Mouse (Mus musculus): Measurements from ENCODE around the gene 1700017N19Rik.
A peak's percentile ranks its signal among the peaks of the same experiment; 100 is the strongest.
"Not testable (repeated sequence)": the region's sequence is repeated elsewhere in the genome, so short reads cannot be mapped to it uniquely, and the experiment has no call there.

The 1700017N19Rik gene

GRCm38 (mm10) chr10:100590323-100590722 is at the start of gene 1700017N19Rik, which contains the start of gene 4930430F08Rik:
1700017N19Rik (plus strand) TSS chr10:100590484.
4930430F08Rik (minus strand) TSS chr10:100590423.
- no peak for DNase-seq (ENCODE audit: low spot score)

GRCm38 (mm10) chr10:100556566-100557175 is 33.6 kb upstream of the 1700017N19Rik start:
- no peak for DNase-seq (ENCODE audit: low spot score)

GRCm38 (mm10) chr10:100560194-100560883 is 29.9 kb upstream of the 1700017N19Rik start:
- not testable (repeated sequence) for DNase-seq (ENCODE audit: low spot score)

GRCm38 (mm10) chr10:100564112-100564511 is 26.2 kb upstream of the 1700017N19Rik start:
- no peak for DNase-seq (ENCODE audit: low spot score)

- DNase-seq (ENCODE audit: low spot score), result no peak
These were observed 18.6 kb upstream of the 1700017N19Rik start for GRCm38 (mm10) chr10:100571707-100572106.

- DNase-seq (ENCODE audit: low spot score), result no peak
These were observed 15.7 kb upstream of the 1700017N19Rik start for GRCm38 (mm10) chr10:100574505-100575149.

- DNase-seq (ENCODE audit: low spot score), result no peak
These were observed 15.0 kb upstream of the 1700017N19Rik start for GRCm38 (mm10) chr10:100575294-100575693.

- DNase-seq (ENCODE audit: low spot score), result no peak
These were observed 6.1 kb upstream of the 1700017N19Rik start for GRCm38 (mm10) chr10:100584178-100584577.

- no peak for DNase-seq (ENCODE audit: low spot score)
These were observed 1.8 kb upstream of the 1700017N19Rik start for GRCm38 (mm10) chr10:100588524-100588923.

GRCm38 (mm10) chr10:100588932-100589388 is 1.3 kb upstream of the 1700017N19Rik start:
- DNase-seq (ENCODE audit: low spot score), result peak; percentile 82

- no peak for DNase-seq (ENCODE audit: low spot score)
These were observed 8.1 kb downstream of the 1700017N19Rik start for GRCm38 (mm10) chr10:100598339-100598738.

GRCm38 (mm10) chr10:100603511-100603910 is 13.2 kb downstream of the 1700017N19Rik start:
- DNase-seq (ENCODE audit: low spot score), result no peak

- no peak for DNase-seq (ENCODE audit: low spot score)
These were observed 14.0 kb downstream of the 1700017N19Rik start for GRCm38 (mm10) chr10:100604254-100604653.

- DNase-seq (ENCODE audit: low spot score), result no peak
These were observed 27.1 kb downstream of the 1700017N19Rik start for GRCm38 (mm10) chr10:100617233-100617903.

- no peak for DNase-seq (ENCODE audit: low spot score)
These were observed 29.2 kb downstream of the 1700017N19Rik start for GRCm38 (mm10) chr10:100619474-100619873.

GRCm38 (mm10) chr10:100620040-100620439 is 29.8 kb downstream of the 1700017N19Rik start:
- DNase-seq (ENCODE audit: low spot score), result no peak

GRCm38 (mm10) chr10:100622494-100622893 is 32.2 kb downstream of the 1700017N19Rik start:
- DNase-seq (ENCODE audit: low spot score), result no peak

GRCm38 (mm10) chr10:100629762-100630438 is 39.6 kb downstream of the 1700017N19Rik start:
- peak; percentile 22 for DNase-seq (ENCODE audit: low spot score)

- no peak for DNase-seq (ENCODE audit: low spot score)
These were observed 52.6 kb downstream of the 1700017N19Rik start for GRCm38 (mm10) chr10:100642887-100643286.

GRCm38 (mm10) chr10:100645331-100645935 is 55.1 kb downstream of the 1700017N19Rik start:
- no peak for DNase-seq (ENCODE audit: low spot score)

GRCm38 (mm10) chr10:100654183-100654582 is 63.9 kb downstream of the 1700017N19Rik start:
- DNase-seq (ENCODE audit: low spot score), result no peak
